Comparison of ENCODE assay signal across 51 mouse cellular contexts in the genomic region with DNA sequence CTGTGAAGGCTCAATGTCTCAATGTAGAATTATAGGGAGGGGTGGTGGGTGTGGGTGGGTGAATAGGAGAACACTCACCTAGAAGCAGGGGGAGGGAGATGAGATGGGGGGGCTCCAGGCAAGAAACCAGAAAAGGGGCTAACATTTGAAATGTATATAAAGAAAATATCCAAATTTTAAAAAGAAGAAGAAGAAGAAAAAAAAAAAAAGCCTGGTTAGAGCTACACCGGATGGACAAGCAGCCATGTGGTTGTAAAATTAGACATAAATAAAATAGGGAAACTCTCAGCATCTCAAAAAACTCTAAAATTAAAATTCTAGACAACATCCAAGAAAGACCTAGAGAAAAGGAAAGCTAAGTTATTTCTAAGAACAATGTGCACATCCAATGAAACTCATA. TPM values are rescaled to one million over a fixed set of nuclear protein-coding genes. Genes with fewer than 3 reads are reported as not detected.
"Had no signal": no experiment of that assay in that cellular context is flagged by ENCODE, and none has a peak within 500 bp of the region (broad histone marks: within the 10 kb centered on the region; RNA-seq: fewer than 3 reads in every experiment).

No protein-coding gene starts in this region.

- H3K36me3 ChIP-seq: heart, embryonic 10.5 days; heart, embryonic 12.5 days; heart, embryonic 13.5 days; heart, embryonic 15.5 days; hindbrain, embryonic 10.5 days; hindbrain, embryonic 12.5 days; hindbrain, embryonic 13.5 days; hindbrain, embryonic 15.5 days; intestine, embryonic 15.5 days; kidney, embryonic 15.5 days had no signal

- H3K27me3 ChIP-seq: heart, embryonic 12.5 days; heart, embryonic 13.5 days; heart, embryonic 15.5 days; hindbrain, embryonic 12.5 days; hindbrain, embryonic 13.5 days; hindbrain, embryonic 15.5 days; intestine, embryonic 15.5 days; kidney, embryonic 15.5 days had no signal

- H3K4me1 ChIP-seq: heart, embryonic 10.5 days; heart, embryonic 12.5 days; heart, embryonic 13.5 days; heart, embryonic 15.5 days; hindbrain, embryonic 10.5 days; hindbrain, embryonic 12.5 days; hindbrain, embryonic 13.5 days; hindbrain, embryonic 15.5 days; intestine, embryonic 15.5 days; kidney, embryonic 15.5 days had no signal

- H3K27ac ChIP-seq: heart, embryonic 10.5 days; heart, embryonic 13.5 days; heart, embryonic 15.5 days; hindbrain, embryonic 10.5 days; hindbrain, embryonic 12.5 days; hindbrain, embryonic 13.5 days; hindbrain, embryonic 14.5 days; hindbrain, embryonic 15.5 days; hindbrain, postnatal 0 days; intestine, embryonic 15.5 days; kidney, embryonic 15.5 days; kidney, postnatal 0 days; layer of hippocampus, adult 2 months; left cerebral cortex, adult 2 months had no signal

- H3K9me3 ChIP-seq: heart, embryonic 10.5 days; heart, embryonic 13.5 days; heart, embryonic 15.5 days; intestine, embryonic 15.5 days; kidney, embryonic 15.5 days had no signal

- H3K9ac ChIP-seq: heart, embryonic 12.5 days; heart, embryonic 13.5 days; heart, embryonic 15.5 days; hindbrain, embryonic 12.5 days; hindbrain, embryonic 13.5 days; hindbrain, embryonic 14.5 days; hindbrain, embryonic 15.5 days; intestine, embryonic 15.5 days; kidney, embryonic 15.5 days had no signal

- DNase-seq: heart, postnatal 10 days; heart, postnatal 14 days; heart, postnatal 36 days; heart, postnatal 4 days; kidney, adult 11 months; kidney, adult 18-20 months; kidney, adult 2 months; kidney, adult 8-10 months; kidney, adult 9 months; kidney, postnatal 10 days; kidney, postnatal 14 days; kidney, postnatal 25 days; kidney, postnatal 36 days; kidney, postnatal 4 days; layer of hippocampus, adult 9-11 months; layer of hippocampus, postnatal 36 days had no signal

- H3K4me3 ChIP-seq: heart, embryonic 10.5 days; heart, embryonic 12.5 days; heart, embryonic 13.5 days; heart, embryonic 15.5 days; hindbrain, embryonic 10.5 days; hindbrain, embryonic 12.5 days; hindbrain, embryonic 13.5 days; hindbrain, embryonic 15.5 days; intestine, embryonic 15.5 days; kidney, embryonic 15.5 days; layer of hippocampus, adult 2 months; left cerebral cortex, adult 2 months had no signal

RNA-seq across cellular contexts. Expression of gene Vmn2r106, which starts 20.4 kb away (rescaled TPM):
- total RNA-seq: heart, postnatal 10 days; heart, postnatal 14 days; heart, postnatal 25 days; heart, postnatal 36 days; heart, postnatal 4 days; hematopoietic stem cell, adult 5-6 weeks; hindbrain, postnatal 0 days; layer of hippocampus, adult 18-20 months; layer of hippocampus, adult 2 months; layer of hippocampus, adult 8-10 months; layer of hippocampus, postnatal 10 days; layer of hippocampus, postnatal 14 days; layer of hippocampus, postnatal 25 days; layer of hippocampus, postnatal 36 days; left cerebral cortex, adult 2 months had no signal
- polyA plus RNA-seq: heart, embryonic 10.5 days; heart, embryonic 11.5 days; heart, embryonic 12.5 days; heart, embryonic 13.5 days; heart, embryonic 14.5 days; heart, embryonic 15.5 days; heart, embryonic 16.5 days; heart, postnatal 0 days; hindbrain, embryonic 10.5 days; hindbrain, embryonic 11.5 days; hindbrain, embryonic 12.5 days; hindbrain, embryonic 13.5 days; hindbrain, embryonic 14.5 days; hindbrain, embryonic 15.5 days; hindbrain, embryonic 16.5 days; hindbrain, postnatal 0 days; inflammation-experienced regulatory T-cells, adult 6 months; intestine, embryonic 14.5 days; intestine, embryonic 15.5 days; intestine, embryonic 16.5 days; intestine, postnatal 0 days; kidney, adult 2 months; kidney, embryonic 14.5 days; kidney, embryonic 15.5 days; kidney, embryonic 16.5 days; kidney, postnatal 0 days; large intestine, adult 2 months had no signal

RNA-seq across cellular contexts. Expression of gene Vmn2r107, which starts 39.3 kb away (rescaled TPM):
- total RNA-seq: heart, postnatal 10 days; heart, postnatal 14 days; heart, postnatal 25 days; heart, postnatal 36 days; heart, postnatal 4 days; hematopoietic stem cell, adult 5-6 weeks; hindbrain, postnatal 0 days; layer of hippocampus, adult 18-20 months; layer of hippocampus, adult 2 months; layer of hippocampus, adult 8-10 months; layer of hippocampus, postnatal 10 days; layer of hippocampus, postnatal 14 days; layer of hippocampus, postnatal 25 days; layer of hippocampus, postnatal 36 days; left cerebral cortex, adult 2 months had no signal
- polyA plus RNA-seq: heart, embryonic 10.5 days; heart, embryonic 11.5 days; heart, embryonic 12.5 days; heart, embryonic 13.5 days; heart, embryonic 14.5 days; heart, embryonic 15.5 days; heart, embryonic 16.5 days; heart, postnatal 0 days; hindbrain, embryonic 10.5 days; hindbrain, embryonic 11.5 days; hindbrain, embryonic 12.5 days; hindbrain, embryonic 13.5 days; hindbrain, embryonic 14.5 days; hindbrain, embryonic 15.5 days; hindbrain, embryonic 16.5 days; hindbrain, postnatal 0 days; inflammation-experienced regulatory T-cells, adult 6 months; intestine, embryonic 14.5 days; intestine, embryonic 15.5 days; intestine, embryonic 16.5 days; intestine, postnatal 0 days; kidney, adult 2 months; kidney, embryonic 14.5 days; kidney, embryonic 15.5 days; kidney, embryonic 16.5 days; kidney, postnatal 0 days; large intestine, adult 2 months had no signal
